Mouse (Mus musculus) testis, postnatal 14 days (tissue): ENCODE results near the gene 1110032F04Rik.
A peak's percentile ranks its signal among the peaks of the same experiment; 100 is the strongest.
"Not testable (repeated sequence)": the region's sequence is repeated elsewhere in the genome, so short reads cannot be mapped to it uniquely, and the experiment has no call there.

Experiments
- DNase-seq: peaks from one replicate; pipeline ENCODE4 v3.0.0; 2021; ENCODE audit warnings: low spot score

The 1110032F04Rik gene

GRCm38 (mm10) chr3:68869211-68869690, at the start of gene 1110032F04Rik:
TSS of gene 1110032F04Rik (plus strand) at chr3:68869586.
- DNase-seq: peak; percentile 14

- DNase-seq: no peak
Observed at GRCm38 (mm10) chr3:68821406-68821805, 48.0 kb upstream of the 1110032F04Rik start.

- DNase-seq: no peak
Observed at GRCm38 (mm10) chr3:68821926-68822341, 47.5 kb upstream of the 1110032F04Rik start.

GRCm38 (mm10) chr3:68823876-68824764, 45.3 kb upstream of the 1110032F04Rik start:
- no peak for DNase-seq

- DNase-seq: no peak
Observed at GRCm38 (mm10) chr3:68824765-68825090, 44.7 kb upstream of the 1110032F04Rik start.

GRCm38 (mm10) chr3:68825151-68825550, 44.2 kb upstream of the 1110032F04Rik start:
- DNase-seq: no peak

GRCm38 (mm10) chr3:68827671-68828070, 41.7 kb upstream of the 1110032F04Rik start:
- no peak for DNase-seq

DNA sequence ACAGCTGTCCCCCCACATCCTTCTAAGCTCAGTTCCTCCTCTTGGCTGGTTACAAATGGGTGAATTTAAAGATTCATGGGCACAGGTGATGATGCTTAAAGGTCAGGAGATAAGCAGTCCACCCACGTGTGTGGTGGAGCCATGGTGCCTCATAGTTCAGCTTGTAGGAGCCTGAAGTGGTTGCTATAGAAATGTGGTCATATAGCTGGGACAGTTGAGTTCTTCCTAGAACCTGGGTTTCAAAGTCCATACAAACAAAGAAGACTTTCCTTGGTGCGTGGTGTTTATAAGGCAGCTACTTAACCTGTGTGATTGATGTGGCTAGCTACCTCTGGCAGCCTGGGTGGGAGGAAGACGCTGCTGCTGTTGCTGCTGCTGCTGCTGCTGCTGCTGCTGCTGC, 39.4 kb upstream of the 1110032F04Rik start:
- DNase-seq: no peak

- no peak for DNase-seq
Observed at GRCm38 (mm10) chr3:68836857-68837499, 32.4 kb upstream of the 1110032F04Rik start.

DNA sequence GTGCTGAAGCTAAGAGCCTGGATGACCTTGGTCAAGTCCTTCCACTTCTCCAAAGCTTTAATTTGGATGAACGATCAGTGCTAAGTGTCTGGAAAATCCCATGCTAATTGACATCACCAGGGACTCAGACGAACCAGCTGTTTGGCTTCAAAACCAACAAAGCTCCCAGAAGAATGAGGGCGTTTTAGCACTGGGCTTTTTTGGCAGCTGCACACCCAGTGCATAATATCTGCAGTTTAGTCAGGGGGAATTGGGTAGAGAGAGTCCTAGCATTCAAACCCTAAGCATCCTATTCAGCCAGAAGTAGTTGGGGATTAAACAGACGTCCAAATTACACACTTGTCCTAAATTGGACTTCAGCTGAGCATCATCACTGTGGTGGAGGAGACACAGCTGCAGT, 29.2 kb upstream of the 1110032F04Rik start:
- DNase-seq: no peak

DNA sequence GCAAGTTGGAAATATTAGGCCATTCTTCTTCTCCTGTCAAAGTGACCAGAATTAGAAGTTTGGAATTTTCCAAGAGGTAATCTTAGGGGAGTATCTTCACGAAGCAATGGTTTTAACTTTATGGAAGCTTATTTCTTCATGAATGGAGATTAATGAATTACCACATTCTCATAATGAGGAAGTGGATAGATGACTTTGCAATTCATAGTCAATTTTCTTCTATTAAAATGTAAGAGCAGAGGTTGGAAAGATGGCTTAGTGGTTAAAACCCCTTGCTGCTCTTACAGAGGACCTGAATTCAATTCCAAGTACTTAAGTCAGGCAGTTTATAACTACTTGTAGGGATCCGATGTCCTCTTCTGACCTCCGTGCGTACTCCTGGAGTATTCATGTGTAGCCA, 25.4 kb upstream of the 1110032F04Rik start:
- no peak for DNase-seq

- DNase-seq: no peak
Observed at GRCm38 (mm10) chr3:68848323-68848722, 21.1 kb upstream of the 1110032F04Rik start.

DNA sequence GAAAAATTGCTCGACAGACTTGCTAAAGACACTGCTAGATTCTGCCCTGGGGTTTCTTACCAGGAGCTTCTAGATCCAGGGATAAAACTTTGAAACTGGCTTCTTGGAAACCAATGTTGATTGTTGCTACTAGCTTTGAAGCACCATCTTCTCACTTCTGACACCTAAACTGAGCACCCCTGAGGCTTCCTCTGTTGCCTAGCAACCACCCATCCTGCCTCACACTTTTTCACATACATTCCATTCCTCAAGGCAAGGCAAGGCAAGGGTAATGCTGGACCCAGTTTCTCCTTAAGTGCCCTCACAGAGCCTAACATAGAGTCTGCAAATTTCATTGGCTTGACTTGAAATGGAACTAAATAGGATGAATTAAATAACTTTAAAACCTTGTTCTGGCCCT, 17.0 kb upstream of the 1110032F04Rik start:
- DNase-seq: no peak

DNA sequence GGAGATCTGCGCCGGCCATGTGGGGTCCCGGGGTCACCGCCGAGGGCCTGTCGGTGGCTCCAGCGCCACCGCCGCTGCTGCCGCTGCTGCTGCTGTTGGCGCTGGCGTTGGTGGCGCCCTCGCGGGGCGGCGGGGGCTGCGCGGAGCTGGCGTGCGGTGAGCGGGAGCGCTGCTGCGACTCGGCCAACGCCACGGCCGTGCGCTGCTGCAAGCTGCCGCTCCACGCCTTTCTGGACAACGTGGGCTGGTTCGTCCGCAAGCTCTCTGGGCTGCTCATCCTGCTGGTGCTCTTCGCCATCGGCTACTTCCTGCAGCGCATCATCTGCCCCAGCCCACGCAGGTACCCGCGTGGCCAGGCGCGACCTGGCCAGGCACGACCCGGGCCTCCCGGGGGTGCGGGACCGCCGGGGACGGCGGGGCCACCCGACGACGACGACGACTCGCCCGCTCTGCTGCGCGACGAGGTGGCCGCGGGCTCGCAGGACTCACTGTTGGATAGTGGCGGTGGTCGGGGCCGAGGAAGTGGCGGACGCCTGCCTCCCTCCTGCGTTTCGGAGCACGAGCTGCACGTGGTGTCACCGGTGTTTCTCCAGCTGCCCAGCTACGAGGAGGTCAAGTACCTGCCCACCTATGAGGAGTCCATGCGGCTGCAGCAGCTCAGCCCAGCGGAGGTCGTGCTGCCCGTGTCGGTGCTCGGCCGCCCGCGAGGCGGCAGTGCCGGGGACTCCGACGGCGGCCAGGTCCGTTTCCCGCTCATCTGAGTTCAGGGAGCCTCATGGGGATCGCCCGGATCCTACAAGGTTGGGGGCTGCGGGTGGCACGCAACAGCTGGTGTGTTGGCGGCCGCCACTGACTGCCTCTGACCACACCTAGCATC, 543 bp downstream of the 1110032F04Rik start:
- peak; percentile 12 for DNase-seq

- DNase-seq: no peak
Observed at GRCm38 (mm10) chr3:68870568-68870950, 1.2 kb downstream of the 1110032F04Rik start.

DNA sequence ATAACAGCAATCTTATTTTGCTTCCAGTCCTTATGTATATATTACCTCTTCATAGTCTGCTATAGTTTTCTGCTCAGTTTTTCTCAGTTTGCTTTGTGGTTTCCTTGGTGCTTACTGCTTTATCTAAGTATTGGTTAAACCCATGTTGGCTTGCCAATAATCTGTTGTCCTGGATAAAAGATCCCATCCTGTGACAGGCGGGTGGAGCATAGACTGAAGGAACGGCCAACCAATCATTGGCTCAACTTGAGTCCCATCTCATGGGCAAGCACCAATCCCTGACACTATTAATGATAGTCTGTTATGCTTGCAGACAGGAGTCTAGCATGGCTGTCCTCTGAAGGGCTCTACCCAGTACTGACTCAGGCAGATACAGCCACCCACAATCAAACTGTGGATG, 4.7 kb downstream of the 1110032F04Rik start:
- no peak for DNase-seq

GRCm38 (mm10) chr3:68886845-68887244, 17.5 kb downstream of the 1110032F04Rik start:
- DNase-seq: no peak

GRCm38 (mm10) chr3:68895426-68895825, 26.0 kb downstream of the 1110032F04Rik start:
- no peak for DNase-seq

DNA sequence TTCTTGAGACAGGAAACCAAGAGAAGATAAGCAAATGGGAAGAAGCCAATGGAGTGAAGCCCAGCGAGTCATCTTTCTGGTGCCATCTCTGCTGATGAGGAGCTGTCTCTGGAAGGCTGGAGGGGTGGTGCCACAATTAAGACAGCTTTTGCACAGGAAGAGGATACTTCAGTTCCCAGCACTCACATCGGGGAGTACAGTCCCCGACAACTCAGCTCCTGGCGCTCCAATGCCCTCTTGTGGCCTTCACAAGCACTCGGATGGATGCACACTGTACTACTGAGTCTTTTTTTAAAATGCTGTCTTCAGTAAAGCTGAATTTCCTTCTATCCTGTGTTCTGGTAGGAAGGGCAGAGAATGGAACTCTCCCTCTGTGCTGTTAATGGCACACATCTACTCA, 27.8 kb downstream of the 1110032F04Rik start:
- DNase-seq: no peak

DNA sequence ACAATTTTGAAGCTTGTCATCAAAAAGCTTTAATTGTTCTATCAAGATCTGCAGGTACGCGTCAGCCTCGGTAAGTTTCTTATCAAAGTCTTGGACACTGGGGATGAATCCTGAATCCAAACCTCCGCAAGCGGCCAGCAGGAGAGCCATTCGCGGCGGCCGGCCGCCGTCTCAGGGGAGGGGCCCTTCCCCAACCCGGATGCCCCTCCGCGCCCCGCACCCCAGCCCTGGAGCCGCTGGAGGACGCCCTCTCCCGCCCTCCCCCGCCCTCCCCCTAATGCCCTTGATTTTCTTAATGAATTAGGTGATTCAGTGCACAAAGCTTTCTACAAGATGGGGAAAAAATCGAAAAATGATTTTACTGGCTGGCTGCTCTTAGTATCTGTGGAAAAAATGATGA, 33.2 kb downstream of the 1110032F04Rik start:
- not testable (repeated sequence) for DNase-seq

- DNase-seq: no peak
Observed at GRCm38 (mm10) chr3:68904902-68905778, 35.8 kb downstream of the 1110032F04Rik start.
